Comparison of ENCODE assay signal across 10 mouse cellular contexts in genomic region chr9:48814881-48815495, GRCm38 (mm10). TPM values are rescaled to one million over a fixed set of nuclear protein-coding genes. Genes with fewer than 3 reads are reported as not detected.
DNase-seq lines count a peak whose midpoint lies in the region; ATAC-seq and TF ChIP-seq lines count a peak whose summit lies in the region.
"Had no signal": no experiment of that assay in that cellular context is flagged by ENCODE, and none has a peak within 500 bp of the region (broad histone marks: within the 10 kb centered on the region; RNA-seq: fewer than 3 reads in every experiment).

No protein-coding gene starts in this region.

- DNase-seq in heart, adult 2 months = no peak
- no peak for DNase-seq in heart, postnatal 25 days (ENCODE audit: low spot score)
- DNase-seq in layer of hippocampus, adult 2 months (ENCODE audit: low spot score in 2 of 2) = no peak
- no peak for DNase-seq in layer of hippocampus, adult 9-11 months
- no peak for DNase-seq in liver, postnatal 0 days
- no peak for DNase-seq in right cerebral cortex, adult 18-20 months
- no peak for DNase-seq in testis, postnatal 14 days (ENCODE audit: low spot score)
- DNase-seq: right cerebral cortex, postnatal 4 days had no signal

- TF ChIP-seq CTCF in heart, adult 2 months (IDR thresholded peaks at IDR 0.05) = no peak
- TF ChIP-seq CTCF in layer of hippocampus, adult 2 months (conservative IDR thresholded peaks at IDR 0.05) = no peak
- TF ChIP-seq CTCF in liver, postnatal 0 days (IDR thresholded peaks at IDR 0.05; ENCODE audit: low read depth) = no peak

- intact Hi-C loops in heart, adult 2 months (cut with DNase I) = loop anchor here (5.0 kb wide), 1 partner anchor 53 kb away; no protein-coding TSS in a partner anchor
- intact Hi-C loops in heart, postnatal 25 days (cut with DNase I) = no loop called here

- no peaks in the 10 kb centered on the region for H3K9me3 ChIP-seq in erythroblast, embryonic 14.5 days (ENCODE audit: control insufficient read depth, low read length)
- no peaks in the 10 kb centered on the region for H3K9me3 ChIP-seq in liver, postnatal 0 days (ENCODE audit: low read length)
- H3K9me3 ChIP-seq: forebrain, embryonic 12.5 days had no signal

- peaks cover 32% of the 10 kb centered on the region for H3K4me1 ChIP-seq in heart, adult 2 months (ENCODE audit: control insufficient read depth, insufficient read depth, low read length)
- peaks cover 38% of the 10 kb centered on the region for H3K4me1 ChIP-seq in erythroblast, embryonic 14.5 days (ENCODE audit: control insufficient read depth)
- H3K4me1 ChIP-seq in liver, postnatal 0 days (ENCODE audit: insufficient read depth) = peaks cover 36% of the 10 kb centered on the region

- 71% methylated on average over 12 of the region's 12 CpGs for WGBS in heart, adult 2 months
- 44% methylated on average over 12 of the region's 12 CpGs for WGBS in liver, postnatal 0 days (ENCODE audit: insufficient replicate concordance)

- no peak for TF ChIP-seq POLR2A in heart, adult 2 months (IDR thresholded peaks at IDR 0.05; ENCODE audit: insufficient read depth, low read depth, low read length)

- no peak overlapping the region; the same call in 1 of the 2 replicates for H3K4me3 ChIP-seq in heart, adult 2 months
- no peak overlapping the region for H3K4me3 ChIP-seq in layer of hippocampus, adult 2 months
- H3K4me3 ChIP-seq in erythroblast, embryonic 14.5 days (replicated peaks) = peak overlapping the region; percentile 38
- H3K4me3 ChIP-seq in liver, postnatal 0 days (ENCODE audit: low read depth, low read length) = peak overlapping the region; percentile 10; the same call in 1 of the 2 replicates
- H3K4me3 ChIP-seq: forebrain, embryonic 12.5 days had no signal

- peaks cover 4% of the 10 kb centered on the region; the same call in 1 of the 2 replicates for H3K79me2 ChIP-seq in heart, adult 2 months (replicated peaks; ENCODE audit: control insufficient read depth, insufficient read depth, low read length)

- TF ChIP-seq EP300 in heart, adult 2 months (IDR thresholded peaks at IDR 0.05; ENCODE audit: insufficient read depth, low read depth, low read length) = no peak
- TF ChIP-seq EP300 in liver, postnatal 0 days (IDR thresholded peaks at IDR 0.05; ENCODE audit: low read depth) = no peak; the same call in 1 of the 2 replicates

- H3K27me3 ChIP-seq in heart, adult 2 months (ENCODE audit: control insufficient read depth, insufficient read depth, low read length) = no peaks in the 10 kb centered on the region
- H3K27me3 ChIP-seq in erythroblast, embryonic 14.5 days (ENCODE audit: control insufficient read depth) = peaks cover 5% of the 10 kb centered on the region; the same call in 1 of the 2 replicates
- no peaks in the 10 kb centered on the region for H3K27me3 ChIP-seq in liver, postnatal 0 days (ENCODE audit: insufficient read depth, low read length)
- H3K27me3 ChIP-seq: forebrain, embryonic 12.5 days had no signal

- peak overlapping the region; percentile 60 for H3K27ac ChIP-seq in heart, adult 2 months
- H3K27ac ChIP-seq in layer of hippocampus, adult 2 months = peak overlapping the region; percentile 72
- peak overlapping the region; percentile 60 for H3K27ac ChIP-seq in liver, postnatal 0 days (ENCODE audit: low read depth)
- H3K27ac ChIP-seq: forebrain, embryonic 12.5 days had no signal

- no peak for ATAC-seq in liver, postnatal 0 days

- H3K9ac ChIP-seq in heart, adult 2 months (ENCODE audit: low read depth, low read length) = 0 out of 2 replicates have a peak overlapping the region, but pooled peaks have one; percentile 24
- H3K9ac ChIP-seq in liver, postnatal 0 days (replicated peaks) = peak overlapping the region; percentile 48
- H3K9ac ChIP-seq: forebrain, embryonic 12.5 days had no signal

- peaks cover 26% of the 10 kb centered on the region for H3K36me3 ChIP-seq in heart, adult 2 months (ENCODE audit: control insufficient read depth, insufficient read depth, low read length)
- H3K36me3 ChIP-seq in erythroblast, embryonic 14.5 days (ENCODE audit: control insufficient read depth) = no peaks in the 10 kb centered on the region
- H3K36me3 ChIP-seq in liver, postnatal 0 days (replicated peaks; ENCODE audit: insufficient read depth, low read length) = 0 out of 2 replicates have a peak, but pooled peaks cover 3% of the 10 kb centered on the region
- H3K36me3 ChIP-seq: forebrain, embryonic 12.5 days had no signal

- H3K4me2 ChIP-seq in liver, postnatal 0 days (ENCODE audit: low read depth, low read length) = peak overlapping the region; percentile 50
- H3K4me2 ChIP-seq: forebrain, embryonic 12.5 days had no signal

RNA-seq across cellular contexts. Expression of gene Zbtb16, which starts 21.0 kb away (rescaled TPM):
- 100 to 1,000 TPM; 149 to 150 TPM for total RNA-seq in heart, adult 2 months (2021)
- 15.7 and 23.7 TPM in 2 replicates for polyA plus RNA-seq in heart, adult 2 months (2012; rRNA removed)
- 100 to 1,000 TPM; 132 to 167 TPM for total RNA-seq in heart, postnatal 25 days (2021)
- 100 to 1,000 TPM; 143 to 149 TPM for total RNA-seq in layer of hippocampus, adult 2 months (2021)
- 0.02 TPM in 2 replicates for polyA plus RNA-seq in erythroblast, embryonic 14.5 days (2012)
- 2.2 and 2.5 TPM in 2 replicates for polyA plus RNA-seq in liver, postnatal 0 days (2015; fragmentation: Nextera tagmentation; extraction: Ambion mirVana)

Comparison
In these comparisons a context has a peak if more than half of its experiments do, and no peak if none do; other contexts are left out.
1. H3K4me3 ChIP-seq: peak in erythroblast, embryonic 14.5 days (single experiment) and liver, postnatal 0 days (single experiment); none in heart, adult 2 months (single experiment) and layer of hippocampus, adult 2 months (single experiment).
2. Peak in every context shown above with its lines, with median percentiles within 50 percentile points of each other: H3K27ac ChIP-seq.